Mouse (Mus musculus): ENCODE measurements around the gene Lrrn4.

DNA sequence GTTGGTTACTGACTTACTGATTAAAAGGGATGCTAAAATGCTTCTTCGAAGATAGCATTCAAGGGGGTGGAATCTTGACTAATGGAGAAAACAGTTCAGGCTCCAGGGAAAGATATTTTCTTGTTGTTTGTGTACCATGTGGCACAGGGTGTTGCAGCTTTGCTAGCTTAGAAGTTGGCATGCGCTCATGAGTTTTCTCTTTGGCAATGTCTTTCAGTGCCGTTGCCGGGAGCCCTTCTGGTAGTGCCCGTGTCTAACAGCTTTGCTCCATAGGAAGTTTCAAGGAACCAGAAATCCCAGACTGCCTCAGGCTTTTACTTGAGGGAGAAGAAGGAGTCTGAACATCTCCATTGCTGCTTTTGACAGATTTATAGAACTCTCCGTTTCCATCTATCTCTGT lies 31.6 kb downstream of the Lrrn4 start:
- TF ChIP-seq POLR2A (IDR thresholded peaks at IDR 0.05; ENCODE audit: low read depth, low read length) = no peak
- no peak for TF ChIP-seq CTCF (IDR thresholded peaks at IDR 0.05; ENCODE audit: extremely low read depth, insufficient read length, insufficient replicate concordance, low read depth, low read length)
